Mouse (Mus musculus): ENCODE results near the gene Ccr10. TPM values are rescaled to one million over a fixed set of nuclear protein-coding genes. Genes with fewer than 3 reads are reported as not detected.

Gene Ccr10
- polyA plus RNA-seq, 1 experiment = 0.02 TPM

GRCm38 (mm10) chr11:101174389-101174745 lies 876 bp downstream of the Ccr10 start:
- Histone ChIP-seq H3K4me1 (ENCODE audit: control insufficient read depth) (peaks cover 35% of the 10 kb centered on the region), H3K27me3 (ENCODE audit: control insufficient read depth) (peaks cover 100% of the 10 kb centered on the region), H3K4me3 (replicated peaks) (peak overlapping the region; percentile 4), H3K36me3 (ENCODE audit: control insufficient read depth) (no peaks in the 10 kb centered on the region), H3K9me3 (ENCODE audit: control insufficient read depth, low read length) (peaks cover 20% of the 10 kb centered on the region; the same call in 1 of the 2 replicates)
- TF ChIP-seq TAL1 (IDR thresholded peaks at IDR 0.05; ENCODE audit: low read length) = no peak
- no peak for TF ChIP-seq GATA1 (IDR thresholded peaks at IDR 0.05; ENCODE audit: low read length)

GRCm38 (mm10) chr11:101173631-101174388 lies 1.4 kb downstream of the Ccr10 start:
- peaks cover 35% of the 10 kb centered on the region for H3K4me1 ChIP-seq (ENCODE audit: control insufficient read depth)
- peak overlapping the region; percentile 4 for H3K4me3 ChIP-seq (replicated peaks)

GRCm38 (mm10) chr11:101173112-101173511 lies 2.1 kb downstream of the Ccr10 start:
- no peak for TF ChIP-seq TAL1 (IDR thresholded peaks at IDR 0.05; ENCODE audit: low read length)
- TF ChIP-seq GATA1 (IDR thresholded peaks at IDR 0.05; ENCODE audit: low read length) = no peak
- peaks cover 100% of the 10 kb centered on the region for H3K27me3 ChIP-seq (ENCODE audit: control insufficient read depth)
- peaks cover 35% of the 10 kb centered on the region for H3K4me1 ChIP-seq (ENCODE audit: control insufficient read depth)
- H3K9me3 ChIP-seq (ENCODE audit: control insufficient read depth, low read length) = peaks cover 20% of the 10 kb centered on the region; the same call in 1 of the 2 replicates
- no peaks in the 10 kb centered on the region for H3K36me3 ChIP-seq (ENCODE audit: control insufficient read depth)
- no peak overlapping the region for H3K4me3 ChIP-seq (replicated peaks)

More at GRCm38 (mm10) chr11:101173631-101174388, 1.4 kb downstream of the Ccr10 start:
- no peak for TF ChIP-seq GATA1 (IDR thresholded peaks at IDR 0.05; ENCODE audit: low read length)
- no peak for TF ChIP-seq TAL1 (IDR thresholded peaks at IDR 0.05; ENCODE audit: low read length)
- peaks cover 20% of the 10 kb centered on the region; the same call in 1 of the 2 replicates for H3K9me3 ChIP-seq (ENCODE audit: control insufficient read depth, low read length)
- peaks cover 100% of the 10 kb centered on the region for H3K27me3 ChIP-seq (ENCODE audit: control insufficient read depth)
- H3K36me3 ChIP-seq (ENCODE audit: control insufficient read depth) = no peaks in the 10 kb centered on the region

GRCm38 (mm10) chr11:101172434-101172815 lies 2.8 kb downstream of the Ccr10 start:
- no peak for TF ChIP-seq GATA1 (IDR thresholded peaks at IDR 0.05; ENCODE audit: low read length)
- TF ChIP-seq TAL1 (IDR thresholded peaks at IDR 0.05; ENCODE audit: low read length) = no peak
- Histone ChIP-seq H3K27me3 (ENCODE audit: control insufficient read depth) (peaks cover 100% of the 10 kb centered on the region), H3K36me3 (ENCODE audit: control insufficient read depth) (peaks cover 4% of the 10 kb centered on the region; the same call in 1 of the 2 replicates), H3K4me1 (ENCODE audit: control insufficient read depth) (peaks cover 35% of the 10 kb centered on the region), H3K9me3 (ENCODE audit: control insufficient read depth, low read length) (peaks cover 20% of the 10 kb centered on the region; the same call in 1 of the 2 replicates), H3K4me3 (replicated peaks) (peak overlapping the region; percentile 49)

- peaks cover 100% of the 10 kb centered on the region for H3K27me3 ChIP-seq (ENCODE audit: control insufficient read depth)
- H3K9me3 ChIP-seq (ENCODE audit: control insufficient read depth, low read length) = peaks cover 20% of the 10 kb centered on the region; the same call in 1 of the 2 replicates
- H3K4me1 ChIP-seq (ENCODE audit: control insufficient read depth) = peaks cover 35% of the 10 kb centered on the region
- H3K36me3 ChIP-seq (ENCODE audit: control insufficient read depth) = peaks cover 5% of the 10 kb centered on the region; the same call in 1 of the 2 replicates
- TF ChIP-seq GATA1 (IDR thresholded peaks at IDR 0.05; ENCODE audit: low read length) (no peak), TAL1 (IDR thresholded peaks at IDR 0.05; ENCODE audit: low read length) (no peak)
- H3K4me3 ChIP-seq (replicated peaks) = peak overlapping the region; percentile 49
Measured at GRCm38 (mm10) chr11:101171721-101172433, 3.4 kb downstream of the Ccr10 start.

GRCm38 (mm10) chr11:101170811-101171610 lies 4.2 kb downstream of the Ccr10 start, which contains the start of gene Plekhh3:
TSS of gene Plekhh3 (minus strand) at chr11:101171351.
- Histone ChIP-seq H3K4me1 (ENCODE audit: control insufficient read depth) (peaks cover 35% of the 10 kb centered on the region), H3K36me3 (ENCODE audit: control insufficient read depth) (peaks cover 5% of the 10 kb centered on the region; the same call in 1 of the 2 replicates), H3K4me3 (replicated peaks) (peak within 1 kb of the TSS; percentile 60), H3K9me3 (ENCODE audit: control insufficient read depth, low read length) (peaks cover 16% of the 10 kb centered on the region; the same call in 1 of the 2 replicates), H3K27me3 (ENCODE audit: control insufficient read depth) (peaks cover 100% of the 10 kb centered on the region)
- no peak for TF ChIP-seq GATA1 (IDR thresholded peaks at IDR 0.05; ENCODE audit: low read length)

GRCm38 (mm10) chr11:101170354-101170810 lies 4.9 kb downstream of the Ccr10 start, which contains the start of gene Cntnap1:
TSS of gene Cntnap1 (plus strand) at chr11:101170523.
- peaks cover 5% of the 10 kb centered on the region; the same call in 1 of the 2 replicates for H3K36me3 ChIP-seq (ENCODE audit: control insufficient read depth)
- H3K4me1 ChIP-seq (ENCODE audit: control insufficient read depth) = peaks cover 35% of the 10 kb centered on the region
- TF ChIP-seq GATA1 (IDR thresholded peaks at IDR 0.05; ENCODE audit: low read length) (no peak), TAL1 (IDR thresholded peaks at IDR 0.05; ENCODE audit: low read length) (no peak)
- H3K4me3 ChIP-seq (replicated peaks) = peak within 1 kb of the TSS; percentile 60
- H3K27me3 ChIP-seq (ENCODE audit: control insufficient read depth) = peaks cover 100% of the 10 kb centered on the region
- peaks cover 16% of the 10 kb centered on the region; the same call in 1 of the 2 replicates for H3K9me3 ChIP-seq (ENCODE audit: control insufficient read depth, low read length)

- Histone ChIP-seq H3K4me1 (ENCODE audit: control insufficient read depth) (peaks cover 40% of the 10 kb centered on the region), H3K27me3 (ENCODE audit: control insufficient read depth) (peaks cover 100% of the 10 kb centered on the region), H3K9me3 (ENCODE audit: control insufficient read depth, low read length) (peaks cover 16% of the 10 kb centered on the region; the same call in 1 of the 2 replicates), H3K4me3 (replicated peaks) (no peak overlapping the region), H3K36me3 (ENCODE audit: control insufficient read depth) (peaks cover 5% of the 10 kb centered on the region; the same call in 1 of the 2 replicates)
- TF ChIP-seq TAL1 (IDR thresholded peaks at IDR 0.05; ENCODE audit: low read length) (no peak), GATA1 (IDR thresholded peaks at IDR 0.05; ENCODE audit: low read length) (no peak)
Measured at GRCm38 (mm10) chr11:101169301-101170107, 5.7 kb downstream of the Ccr10 start.

All from erythroblast, embryonic 14.5 days (primary cell).